Mouse (Mus musculus) midbrain, embryonic 15.5 days (tissue): Measurements from ENCODE around the gene N4bp1. TPM values are rescaled to one million over a fixed set of nuclear protein-coding genes. Genes with fewer than 3 reads are reported as not detected.

Experiments
- ATAC-seq: fragments of 200-750 bp; cut with Nextera tagmentation; replicated peaks from 2 replicates; pipeline ENCODE4 v1.8.0; 2017; ENCODE audit warnings: moderate TSS enrichment
- H3K27ac ChIP-seq: fragments of 300-500 bp; sonication (generic); 2 replicates; pipeline ENCODE4 v1.5.1; 2015; ENCODE audit warnings: mild to moderate bottlenecking, inconsistent platforms
- H3K27me3 ChIP-seq: fragments of 300-500 bp; sonication (generic); replicated peaks from 2 replicates; pipeline ENCODE4 v1.6.1; 2015; ENCODE audit warnings: inconsistent platforms
- H3K36me3 ChIP-seq: fragments of 300-500 bp; sonication (generic); replicated peaks from 2 replicates; pipeline ENCODE4 v1.6.1; 2015; ENCODE audit warnings: inconsistent platforms
- H3K4me1 ChIP-seq: fragments of 300-500 bp; sonication (generic); 2 replicates; pipeline ENCODE4 v1.6.1; 2015; ENCODE audit warnings: inconsistent platforms
- H3K4me2 ChIP-seq: fragments of 300-500 bp; sonication (generic); 2 replicates; pipeline ENCODE4 v1.6.1; 2015; ENCODE audit warnings: inconsistent platforms, mild to moderate bottlenecking, moderate library complexity
- H3K4me3 ChIP-seq: fragments of 300-500 bp; sonication (generic); 2 replicates; pipeline ENCODE4 v1.5.1; 2015; ENCODE audit warnings: mild to moderate bottlenecking, inconsistent platforms
- H3K9ac ChIP-seq: fragments of 300-500 bp; sonication (generic); 2 replicates; pipeline ENCODE4 v1.6.1; 2015; ENCODE audit warnings: mild to moderate bottlenecking, inconsistent platforms
- H3K9me3 ChIP-seq: fragments of 300-500 bp; sonication (generic); 2 replicates; pipeline ENCODE4 v1.6.1; 2016; ENCODE audit warnings: inconsistent platforms
- WGBS: fragments of 180-500 bp; shearing (Covaris S2); methylation state at CpG from one replicate; pipeline ENCODE4 v1.1.7; 2015; ENCODE audit warnings: mixed read lengths; 5-methylcytosine and 5-hydroxymethylcytosine counted together
- polyA plus RNA-seq: library from polyadenylated mRNA; unstranded; fragments of >200 nt; fragmentation: Nextera tagmentation; extraction: Ambion mirVana; gene quantifications from 2 replicates; pipeline ENCODE4 v1.2.1, GENCODE M21; 2015

Gene N4bp1
- polyA plus RNA-seq, 1 experiment from 2014 or later: 11.8 TPM

DNA sequence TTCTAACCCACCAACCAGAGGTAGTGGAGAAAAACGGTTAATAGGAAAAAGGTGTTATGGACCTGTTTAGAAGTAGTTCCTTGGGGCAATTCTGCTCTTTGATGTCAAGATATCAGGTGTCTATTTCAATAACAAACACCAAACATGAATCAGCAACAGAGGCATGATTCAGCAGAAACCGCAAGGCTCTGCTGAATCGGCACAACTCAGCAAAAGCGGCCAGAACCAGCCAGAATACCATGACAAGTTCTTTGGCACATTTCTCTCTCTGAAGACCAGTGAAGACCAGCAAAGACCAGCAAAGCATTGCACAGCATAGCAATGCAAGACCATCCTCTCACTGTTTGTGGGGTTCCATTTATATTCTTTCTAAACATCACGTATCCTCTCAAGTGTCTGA, 57.9 kb downstream of the N4bp1 start:
- no peak overlapping the region for H3K27ac ChIP-seq
- 96% methylated on average over 5 of the region's 5 CpGs for WGBS
- no peak overlapping the region for H3K4me3 ChIP-seq
- H3K9me3 ChIP-seq: no peaks in the 10 kb centered on the region
- H3K4me2 ChIP-seq: no peak overlapping the region
- no peak overlapping the region for H3K9ac ChIP-seq
- no peak for ATAC-seq
- no peaks in the 10 kb centered on the region for H3K27me3 ChIP-seq
- H3K36me3 ChIP-seq: no peaks in the 10 kb centered on the region
- 0 out of 2 replicates have a peak, but pooled peaks cover 3% of the 10 kb centered on the region for H3K4me1 ChIP-seq

DNA sequence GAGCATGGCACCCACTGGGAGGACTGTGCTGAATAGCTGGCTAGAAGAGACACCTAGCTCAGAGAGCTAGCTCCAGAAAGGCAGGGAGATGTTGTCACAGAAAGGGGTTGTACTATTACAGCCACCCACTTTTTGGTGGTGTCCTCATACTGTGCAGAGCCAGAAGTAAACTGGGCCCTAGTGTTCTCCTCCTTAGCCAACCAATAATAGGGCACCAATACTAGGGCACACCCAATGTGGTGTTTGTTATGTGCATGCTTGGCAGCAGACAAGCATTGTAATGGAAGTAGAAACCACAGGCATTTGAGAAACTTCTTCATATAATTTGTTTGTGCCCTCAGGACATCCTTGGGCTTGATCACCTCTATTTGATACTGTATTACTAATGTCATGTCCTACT, 58.5 kb downstream of the N4bp1 start:
- Histone ChIP-seq H3K36me3 (no peaks in the 10 kb centered on the region), H3K27ac (no peak overlapping the region), H3K9me3 (no peaks in the 10 kb centered on the region), H3K27me3 (no peaks in the 10 kb centered on the region), H3K4me1 (0 out of 2 replicates have a peak, but pooled peaks cover 3% of the 10 kb centered on the region), H3K4me3 (no peak overlapping the region), H3K4me2 (no peak overlapping the region), H3K9ac (no peak overlapping the region)
- ATAC-seq: no peak

DNA sequence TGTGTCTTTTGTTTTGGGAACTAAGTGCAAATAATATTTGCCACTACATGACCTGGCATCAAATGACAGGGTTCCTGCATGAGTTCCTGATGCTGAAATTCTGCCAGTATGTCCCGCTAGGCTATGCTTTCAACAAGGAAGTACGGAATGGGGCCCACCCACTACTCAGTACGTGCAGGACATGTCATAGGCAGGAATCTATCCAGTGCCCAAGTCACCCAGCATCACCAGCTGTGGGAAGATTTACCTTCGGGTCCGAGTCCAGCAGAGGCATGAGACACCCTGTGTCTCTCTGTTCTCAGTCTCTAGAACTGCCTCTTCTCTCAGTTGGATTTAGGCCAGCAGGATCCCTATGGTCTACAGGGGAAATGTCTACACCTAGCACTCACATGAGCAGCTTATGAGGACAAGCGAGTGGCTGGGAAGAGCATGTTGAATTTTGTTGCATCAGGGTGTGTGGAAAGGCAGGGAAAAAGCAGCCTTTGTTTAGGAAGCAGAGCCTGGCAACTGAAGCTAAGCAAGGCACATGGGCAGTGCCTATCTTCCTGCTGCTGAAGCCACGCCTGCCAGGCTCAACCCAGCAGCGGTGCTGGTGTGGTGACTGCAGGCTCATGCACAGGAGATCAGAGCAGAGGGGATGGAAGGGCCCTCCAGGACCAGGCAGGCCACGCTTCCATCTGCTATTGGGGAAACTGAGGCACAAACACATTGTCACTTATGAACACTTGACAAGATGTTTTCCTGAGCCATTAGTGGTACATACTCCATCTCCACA, 59.2 kb downstream of the N4bp1 start:
- no peaks in the 10 kb centered on the region for H3K27me3 ChIP-seq
- no peak overlapping the region for H3K4me3 ChIP-seq
- no peak overlapping the region for H3K9ac ChIP-seq
- no peak overlapping the region for H3K27ac ChIP-seq
- no peak for ATAC-seq
- 81% methylated on average over 9 of the region's 9 CpGs for WGBS
- H3K36me3 ChIP-seq: no peaks in the 10 kb centered on the region
- no peaks in the 10 kb centered on the region for H3K9me3 ChIP-seq
- H3K4me1 ChIP-seq: 0 out of 2 replicates have a peak, but pooled peaks cover 3% of the 10 kb centered on the region
- H3K4me2 ChIP-seq: no peak overlapping the region

DNA sequence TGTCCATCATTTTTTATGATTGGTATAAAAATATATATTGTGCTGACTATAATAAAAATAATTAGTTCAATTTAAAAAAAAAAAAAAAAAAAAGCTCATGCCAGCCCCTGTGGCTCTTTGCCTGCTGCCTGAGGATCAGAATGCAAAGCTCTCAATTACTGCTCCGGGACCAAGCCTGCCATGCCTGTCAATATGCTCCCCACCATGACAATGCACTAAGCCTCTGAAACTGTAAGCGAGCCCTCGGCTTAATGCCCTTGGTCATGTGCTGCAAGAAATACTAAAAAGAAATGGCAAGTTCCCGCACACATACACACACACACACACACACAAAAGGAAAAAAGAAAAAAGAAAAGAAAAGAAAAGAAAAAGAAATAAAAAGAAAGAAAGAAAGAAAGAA, 60.3 kb downstream of the N4bp1 start:
- Histone ChIP-seq H3K27me3 (no peaks in the 10 kb centered on the region), H3K27ac (no peak overlapping the region), H3K9me3 (no peaks in the 10 kb centered on the region), H3K4me3 (no peak overlapping the region), H3K9ac (no peak overlapping the region), H3K4me1 (0 out of 2 replicates have a peak, but pooled peaks cover 3% of the 10 kb centered on the region), H3K36me3 (no peaks in the 10 kb centered on the region), H3K4me2 (no peak overlapping the region)
- WGBS: 9% methylated on average over 4 of the region's 4 CpGs
- no peak for ATAC-seq

DNA sequence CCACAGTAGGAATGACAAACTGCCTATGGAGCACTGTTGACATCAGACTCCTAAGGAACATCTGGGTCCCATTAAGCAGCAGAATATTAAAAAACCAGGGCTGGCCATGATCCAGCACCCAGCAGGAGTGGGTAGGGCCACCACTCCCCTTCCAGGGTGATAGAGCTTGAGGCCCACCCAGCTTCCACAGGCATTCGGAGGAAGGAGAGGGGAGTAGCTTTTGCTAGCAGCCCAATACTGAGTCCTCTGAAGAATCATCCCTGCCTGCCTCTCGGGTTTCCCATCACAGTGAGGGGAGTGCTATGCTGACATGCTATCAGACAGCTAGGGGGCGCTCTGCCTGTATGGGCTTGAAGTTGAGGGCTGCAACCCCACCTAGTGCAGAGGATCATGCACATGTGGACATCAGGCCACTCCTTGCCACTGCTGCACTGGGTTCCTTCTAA, 64.3 kb downstream of the N4bp1 start:
- WGBS: 12% methylated on average over 3 of the region's 3 CpGs
- H3K4me3 ChIP-seq: no peak overlapping the region

DNA sequence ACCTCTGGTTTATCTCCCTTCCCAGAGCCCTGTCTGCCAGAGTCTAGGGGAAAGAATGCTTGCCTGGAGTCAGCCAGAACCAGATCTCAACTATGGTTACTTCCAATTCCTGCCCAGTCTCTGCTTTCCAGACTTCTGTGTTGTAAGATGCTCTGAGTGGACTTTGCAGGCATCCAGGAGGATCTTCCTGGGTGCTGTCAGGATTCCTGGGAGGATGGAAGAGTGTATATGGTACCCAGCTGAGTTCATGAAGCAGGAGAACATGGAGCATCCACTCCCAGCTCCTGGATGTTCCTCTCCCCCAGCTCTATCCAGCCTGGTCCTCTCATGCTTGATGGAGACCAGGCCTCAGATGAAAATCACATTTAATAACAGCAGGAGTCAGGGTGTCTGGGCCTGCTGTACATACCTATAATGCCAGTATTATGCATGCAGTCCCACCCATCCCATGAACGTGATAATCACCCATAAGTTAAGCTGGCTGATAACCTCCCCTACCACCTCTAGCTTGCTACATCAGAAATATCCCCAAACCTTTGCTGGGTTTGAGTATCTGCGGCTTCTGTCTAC, 64.8 kb downstream of the N4bp1 start:
- Histone ChIP-seq H3K27ac (no peak overlapping the region), H3K9me3 (no peaks in the 10 kb centered on the region), H3K27me3 (no peaks in the 10 kb centered on the region), H3K4me3 (no peak overlapping the region), H3K9ac (no peak overlapping the region), H3K4me1 (0 out of 2 replicates have a peak, but pooled peaks cover 2% of the 10 kb centered on the region), H3K4me2 (no peak overlapping the region), H3K36me3 (no peaks in the 10 kb centered on the region)
- 83% methylated on average over 2 of the region's 2 CpGs for WGBS
- no peak for ATAC-seq

More for the DNA sequence above, 64.3 kb downstream of the N4bp1 start:
- Histone ChIP-seq H3K4me2 (no peak overlapping the region), H3K27ac (no peak overlapping the region), H3K4me1 (0 out of 2 replicates have a peak, but pooled peaks cover 3% of the 10 kb centered on the region), H3K36me3 (no peaks in the 10 kb centered on the region), H3K9me3 (no peaks in the 10 kb centered on the region), H3K9ac (no peak overlapping the region), H3K27me3 (no peaks in the 10 kb centered on the region)
- no peak for ATAC-seq

DNA sequence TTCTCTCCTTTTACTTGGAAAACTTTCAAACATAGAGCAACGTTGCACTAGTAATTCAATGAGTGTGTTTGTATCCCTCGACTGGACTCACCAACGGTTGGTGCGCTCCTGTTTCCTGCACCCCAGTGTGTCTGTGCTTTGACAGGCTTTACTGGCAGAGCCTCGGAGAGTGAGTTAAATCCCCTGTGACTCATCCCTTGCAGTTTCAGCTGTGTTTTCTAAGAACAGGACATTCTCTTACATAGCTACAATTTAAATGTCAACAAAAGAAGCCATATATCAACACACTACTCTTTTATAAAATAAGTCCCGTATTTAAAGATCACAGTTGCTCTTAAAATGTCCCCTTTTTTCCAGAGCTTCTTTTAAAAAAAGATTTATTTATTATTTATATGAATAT, 65.6 kb downstream of the N4bp1 start:
- Histone ChIP-seq H3K4me3 (no peak overlapping the region), H3K36me3 (no peaks in the 10 kb centered on the region), H3K9me3 (no peaks in the 10 kb centered on the region), H3K4me1 (no peaks in the 10 kb centered on the region), H3K27ac (no peak overlapping the region), H3K4me2 (no peak overlapping the region), H3K9ac (no peak overlapping the region), H3K27me3 (no peaks in the 10 kb centered on the region)
- ATAC-seq: no peak
- 46% methylated on average over 6 of the region's 6 CpGs for WGBS

DNA sequence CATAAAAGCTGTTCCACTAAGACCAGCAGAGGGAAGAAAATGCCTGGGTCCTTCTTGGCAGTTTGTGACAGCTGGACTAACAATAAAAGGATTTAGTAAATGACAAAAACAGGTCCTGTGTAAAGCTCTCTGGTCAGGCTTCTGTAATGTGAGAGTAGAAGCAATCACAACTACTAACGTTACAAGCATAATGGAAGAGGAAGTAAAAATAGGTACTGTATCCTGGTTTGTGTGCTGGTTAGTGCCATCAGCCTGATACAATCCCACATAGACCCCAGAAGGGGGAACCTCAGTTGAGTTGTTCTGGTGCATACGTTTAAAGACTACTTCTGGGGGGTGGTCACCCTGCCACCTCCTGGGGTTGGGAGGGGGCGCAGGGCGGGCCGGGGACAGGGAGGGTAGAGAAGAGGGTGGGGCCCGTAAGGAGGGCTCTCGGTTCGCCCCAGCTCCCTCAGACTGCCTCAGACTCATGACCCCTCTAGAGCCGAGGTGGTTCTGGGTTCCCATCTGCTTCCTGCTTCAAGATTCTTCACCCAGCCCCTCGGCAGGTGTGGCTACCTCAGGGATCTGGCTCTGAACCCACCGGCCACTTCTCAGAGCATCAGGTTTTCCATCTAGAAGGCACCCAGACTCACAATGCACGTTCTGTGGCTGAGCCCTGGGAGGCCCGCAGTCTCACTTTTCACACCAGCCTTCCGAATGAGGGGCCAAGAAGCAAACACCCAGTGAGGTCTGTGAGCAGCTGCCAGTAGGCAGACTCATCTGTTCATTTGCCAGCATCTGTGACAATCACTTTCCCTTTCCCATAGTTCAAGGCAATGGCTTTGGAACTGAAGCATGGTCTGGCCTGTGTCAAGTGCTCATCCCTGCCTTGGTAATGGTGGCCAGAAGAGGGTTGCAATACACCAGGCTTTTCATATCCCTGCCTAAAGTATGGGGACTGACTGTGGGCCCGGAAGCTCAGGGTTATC, 75.8 kb downstream of the N4bp1 start:
- no peaks in the 10 kb centered on the region for H3K36me3 ChIP-seq
- H3K9ac ChIP-seq: no peak overlapping the region
- H3K9me3 ChIP-seq: no peaks in the 10 kb centered on the region
- H3K4me2 ChIP-seq: no peak overlapping the region
- WGBS: 84% methylated on average over 15 of the region's 15 CpGs
- no peak overlapping the region for H3K4me3 ChIP-seq
- no peaks in the 10 kb centered on the region for H3K27me3 ChIP-seq
- ATAC-seq: no peak
- no peak overlapping the region for H3K27ac ChIP-seq
- H3K4me1 ChIP-seq: no peaks in the 10 kb centered on the region

DNA sequence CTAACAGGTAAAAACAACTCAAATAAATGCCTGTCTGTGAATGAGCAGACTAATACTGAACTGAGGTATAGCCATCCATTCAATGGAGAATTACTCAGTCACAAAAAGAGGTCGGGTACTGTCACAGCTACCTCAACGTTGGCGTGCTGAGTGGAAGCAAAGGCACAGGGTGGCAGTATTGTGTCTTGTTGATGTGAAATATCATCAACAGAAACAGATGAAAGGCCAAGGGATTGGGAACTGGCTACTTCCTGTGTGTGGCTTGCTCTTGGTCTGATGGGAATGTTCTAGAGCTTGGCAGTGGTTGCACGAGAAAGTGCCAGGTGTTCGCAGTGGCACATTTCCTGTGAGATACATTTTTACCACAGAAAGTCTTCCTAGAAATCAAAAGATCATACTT, 76.8 kb downstream of the N4bp1 start:
- Histone ChIP-seq H3K4me1 (no peaks in the 10 kb centered on the region), H3K4me2 (no peak overlapping the region), H3K27me3 (no peaks in the 10 kb centered on the region), H3K4me3 (no peak overlapping the region), H3K36me3 (no peaks in the 10 kb centered on the region), H3K9ac (no peak overlapping the region), H3K27ac (no peak overlapping the region), H3K9me3 (no peaks in the 10 kb centered on the region)
- ATAC-seq: no peak
- 78% methylated on average over 5 of the region's 5 CpGs for WGBS

DNA sequence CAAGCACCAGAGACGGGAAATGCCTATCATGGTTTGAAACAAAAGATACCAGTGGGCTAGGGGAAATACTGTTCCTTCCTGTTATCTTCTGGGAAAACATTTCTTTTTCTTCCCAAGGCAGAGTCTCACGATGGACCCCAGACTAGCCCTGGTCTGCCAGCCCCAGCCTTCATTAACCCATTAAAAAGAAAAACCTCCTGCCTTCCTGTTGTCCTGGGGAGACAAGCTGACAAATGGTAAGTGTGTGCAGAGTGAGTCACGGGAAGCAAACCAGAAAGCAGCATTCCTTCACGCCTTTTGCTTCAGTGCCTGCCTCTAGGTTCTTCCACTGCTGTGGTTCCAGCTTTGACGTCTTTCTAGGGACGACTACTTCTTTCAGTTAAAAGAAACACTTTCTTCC, 83.1 kb downstream of the N4bp1 start:
- WGBS: 68% methylated on average over 6 of the region's 6 CpGs
- Histone ChIP-seq H3K4me2 (no peak overlapping the region), H3K27ac (no peak overlapping the region), H3K4me1 (no peaks in the 10 kb centered on the region), H3K9ac (no peak overlapping the region), H3K27me3 (no peaks in the 10 kb centered on the region), H3K9me3 (no peaks in the 10 kb centered on the region), H3K36me3 (no peaks in the 10 kb centered on the region), H3K4me3 (no peak overlapping the region)
- no peak for ATAC-seq

DNA sequence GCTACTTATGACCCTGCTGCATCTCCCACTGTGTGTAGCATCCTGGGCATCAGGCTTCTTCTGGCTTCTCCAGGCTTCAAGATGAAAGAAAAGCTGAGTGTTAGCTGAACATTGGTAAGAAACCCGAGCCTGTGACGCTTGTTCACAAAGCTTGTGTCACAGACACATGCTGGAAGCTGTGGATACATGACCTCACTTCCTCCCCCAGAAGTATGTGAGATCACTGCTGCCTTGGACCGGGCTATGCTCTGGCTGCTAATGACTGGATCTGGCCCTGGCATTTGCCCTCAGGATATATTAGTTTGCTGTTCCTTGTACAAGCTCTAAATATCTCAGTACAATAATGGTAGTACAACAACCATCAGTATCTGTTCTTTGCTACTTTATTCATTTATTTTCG, 84.1 kb downstream of the N4bp1 start:
- H3K9ac ChIP-seq: no peak overlapping the region
- ATAC-seq: no peak
- no peaks in the 10 kb centered on the region for H3K4me1 ChIP-seq
- WGBS: 72% methylated on average over 4 of the region's 4 CpGs
- no peaks in the 10 kb centered on the region for H3K36me3 ChIP-seq
- no peaks in the 10 kb centered on the region for H3K9me3 ChIP-seq
- H3K4me3 ChIP-seq: no peak overlapping the region
- no peak overlapping the region for H3K27ac ChIP-seq
- H3K4me2 ChIP-seq: no peak overlapping the region
- H3K27me3 ChIP-seq: no peaks in the 10 kb centered on the region

DNA sequence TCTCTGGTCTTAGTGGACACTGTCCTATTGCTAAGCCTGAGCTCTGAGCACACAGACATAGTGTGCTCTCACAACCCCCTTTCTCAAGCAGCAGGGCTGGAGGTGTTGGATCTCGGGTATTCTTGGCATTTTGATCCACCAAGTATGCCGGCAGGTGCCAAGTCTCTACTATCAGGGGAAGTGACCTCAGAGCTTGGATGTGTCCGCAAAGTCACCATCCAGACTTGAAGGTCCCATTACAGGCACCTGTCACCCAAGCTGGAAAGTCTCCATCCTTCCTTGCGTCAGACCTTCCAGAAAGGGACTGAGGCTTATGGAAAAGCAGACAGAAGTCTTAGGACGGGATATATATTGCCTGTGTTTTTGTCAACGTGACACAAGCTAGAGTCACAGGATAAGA, 86.9 kb downstream of the N4bp1 start:
- Histone ChIP-seq H3K4me2 (no peak overlapping the region), H3K9ac (no peak overlapping the region), H3K9me3 (no peaks in the 10 kb centered on the region), H3K27me3 (no peaks in the 10 kb centered on the region), H3K36me3 (no peaks in the 10 kb centered on the region), H3K4me1 (no peaks in the 10 kb centered on the region), H3K4me3 (no peak overlapping the region), H3K27ac (no peak overlapping the region)
- 94% methylated on average over 6 of the region's 6 CpGs for WGBS
- ATAC-seq: no peak
